Mouse (Mus musculus): ENCODE measurements around the gene Set. TPM values are rescaled to one million over a fixed set of nuclear protein-coding genes. Genes with fewer than 3 reads are reported as not detected.
A peak's percentile ranks its signal among the peaks of the same experiment; 100 is the strongest.

The Set gene
- polyA plus RNA-seq, 1 experiment from 2014 or later: 218 TPM

DNA sequence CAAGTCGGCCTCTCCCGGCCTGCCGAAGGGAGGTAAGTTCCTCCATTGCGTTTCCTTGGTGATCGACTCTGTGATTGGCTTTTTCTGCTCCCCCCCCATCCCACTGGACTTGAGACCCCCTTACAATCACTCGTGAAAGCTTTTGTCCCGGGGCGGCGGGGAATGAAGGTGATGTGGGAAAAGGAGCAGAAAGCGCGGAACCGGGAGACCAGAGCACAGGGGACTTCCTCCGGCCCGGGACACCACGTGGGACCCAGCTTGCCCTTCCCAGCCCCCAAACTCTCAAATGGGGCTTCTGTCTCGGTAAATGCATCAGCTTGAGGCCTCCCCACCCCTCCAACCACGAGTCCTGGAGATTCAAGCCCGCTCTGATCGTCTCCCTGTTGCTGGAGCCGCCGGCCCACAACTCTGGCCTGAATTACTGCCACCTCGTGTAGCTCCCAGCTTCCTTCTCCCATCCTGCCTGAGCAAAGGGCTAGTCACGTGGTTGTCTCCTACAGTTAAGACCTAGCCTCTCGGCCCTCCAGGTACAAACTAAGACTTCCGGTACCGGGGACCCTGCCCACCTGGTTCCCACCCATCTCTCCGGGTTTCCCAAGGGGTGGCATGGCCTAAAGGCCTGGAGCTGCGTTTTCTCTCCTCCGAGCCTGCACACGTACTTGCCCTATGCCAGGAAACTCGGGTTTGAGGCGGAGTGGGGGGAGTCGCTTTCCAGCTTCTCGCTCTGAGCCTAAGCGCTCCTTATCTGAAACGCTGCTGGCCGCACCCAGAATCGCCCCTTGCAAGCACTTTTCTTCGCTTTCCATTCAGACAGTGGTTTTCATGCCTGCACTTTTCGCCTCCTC, 5.3 kb downstream of the Set start:
- Histone ChIP-seq H3K9me3 (ENCODE audit: control insufficient read depth, low read length) (no peaks in the 10 kb centered on the region), H3K4me1 (ENCODE audit: control insufficient read depth in 2 of 2, insufficient read depth in 2 of 2, low read length in 2 of 2) (peaks cover 16 to 22% of the 10 kb centered on the region in 2 experiments), H3K36me3 (ENCODE audit: control insufficient read depth, insufficient read depth, low read length) (no peaks in the 10 kb centered on the region), H3K27me3 (ENCODE audit: control insufficient read depth, insufficient read depth, low read length) (no peaks in the 10 kb centered on the region), H3K4me2 (ENCODE audit: low read length) (peak overlapping the region; percentile 91), H3K9ac (ENCODE audit: low read length) (peak overlapping the region; percentile 83), H3K4me3 (ENCODE audit: control insufficient read depth in 1 of 2, insufficient read depth in 1 of 2, low read depth in 1 of 2, low read length in 2 of 2) (peak overlapping the region; percentile 64 to 67), H3K27ac (replicated peaks in 1 of 2; ENCODE audit: control insufficient read depth in 1 of 2, insufficient read depth in 1 of 2, low read depth in 2 of 2, low read length in 2 of 2) (peak overlapping the region; percentile 96)
- peak; percentile 14; the same call in 1 of the 2 replicates for ATAC-seq (ENCODE audit: insufficient number of reproducible peaks, insufficient read depth, low FRiP score, low read depth)
- WGBS: under 1% methylated on average over 40 of the region's 40 CpGs

GRCm38 (mm10) chr2:30063235-30063634, 6.1 kb downstream of the Set start:
- ATAC-seq (ENCODE audit: insufficient number of reproducible peaks, insufficient read depth, low FRiP score, low read depth): no peak
- WGBS: 10% methylated on average over 8 of the region's 8 CpGs
- Histone ChIP-seq H3K4me1 (ENCODE audit: control insufficient read depth in 2 of 2, insufficient read depth in 2 of 2, low read length in 2 of 2) (peaks cover 16 to 28% of the 10 kb centered on the region in 2 experiments), H3K27me3 (ENCODE audit: control insufficient read depth, insufficient read depth, low read length) (no peaks in the 10 kb centered on the region), H3K9me3 (ENCODE audit: control insufficient read depth, low read length) (no peaks in the 10 kb centered on the region), H3K4me2 (ENCODE audit: low read length) (peak overlapping the region; percentile 91), H3K36me3 (ENCODE audit: control insufficient read depth, insufficient read depth, low read length) (peaks cover 5% of the 10 kb centered on the region), H3K9ac (ENCODE audit: low read length) (peak overlapping the region; percentile 83), H3K4me3 (ENCODE audit: control insufficient read depth in 1 of 2, insufficient read depth in 1 of 2, low read depth in 1 of 2, low read length in 2 of 2) (peak overlapping the region; percentile 64 to 67), H3K27ac (replicated peaks in 1 of 2; ENCODE audit: control insufficient read depth in 1 of 2, insufficient read depth in 1 of 2, low read depth in 2 of 2, low read length in 2 of 2) (peak overlapping the region; percentile 96)

GRCm38 (mm10) chr2:30063791-30064190, 6.6 kb downstream of the Set start:
- peak overlapping the region; percentile 91 for H3K4me2 ChIP-seq (ENCODE audit: low read length)
- H3K9me3 ChIP-seq (ENCODE audit: control insufficient read depth, low read length): no peaks in the 10 kb centered on the region
- H3K27ac ChIP-seq (replicated peaks in 1 of 2; ENCODE audit: control insufficient read depth in 1 of 2, insufficient read depth in 1 of 2, low read depth in 2 of 2, low read length in 2 of 2): peak overlapping the region; percentile 96
- 22% methylated on average over 3 of the region's 3 CpGs for WGBS
- peaks cover 10% of the 10 kb centered on the region for H3K36me3 ChIP-seq (ENCODE audit: control insufficient read depth, insufficient read depth, low read length)
- peak overlapping the region; percentile 64 to 67; a peak in 3 of 4 replicates for H3K4me3 ChIP-seq (ENCODE audit: control insufficient read depth in 1 of 2, insufficient read depth in 1 of 2, low read depth in 1 of 2, low read length in 2 of 2)
- no peak for ATAC-seq (ENCODE audit: insufficient number of reproducible peaks, insufficient read depth, low FRiP score, low read depth)
- no peaks in the 10 kb centered on the region for H3K27me3 ChIP-seq (ENCODE audit: control insufficient read depth, insufficient read depth, low read length)
- H3K4me1 ChIP-seq (ENCODE audit: control insufficient read depth in 2 of 2, insufficient read depth in 2 of 2, low read length in 2 of 2): peaks cover 16 to 32% of the 10 kb centered on the region in 2 experiments
- H3K9ac ChIP-seq (ENCODE audit: low read length): peak overlapping the region; percentile 83

GRCm38 (mm10) chr2:30064298-30064697, 7.1 kb downstream of the Set start:
- 49% methylated on average over 3 of the region's 3 CpGs for WGBS
- peak overlapping the region; percentile 91 for H3K4me2 ChIP-seq (ENCODE audit: low read length)
- no peak overlapping the region for H3K4me3 ChIP-seq (ENCODE audit: control insufficient read depth in 1 of 2, insufficient read depth in 1 of 2, low read depth in 1 of 2, low read length in 2 of 2)
- H3K9me3 ChIP-seq (ENCODE audit: control insufficient read depth, low read length): no peaks in the 10 kb centered on the region
- peak overlapping the region in 1 of 2 experiments; percentile 96; a peak in 1 of 4 replicates for H3K27ac ChIP-seq (replicated peaks in 1 of 2; ENCODE audit: control insufficient read depth in 1 of 2, insufficient read depth in 1 of 2, low read depth in 2 of 2, low read length in 2 of 2)
- no peak for ATAC-seq (ENCODE audit: insufficient number of reproducible peaks, insufficient read depth, low FRiP score, low read depth)
- H3K9ac ChIP-seq (ENCODE audit: low read length): peak overlapping the region; percentile 83
- H3K36me3 ChIP-seq (ENCODE audit: control insufficient read depth, insufficient read depth, low read length): peaks cover 15% of the 10 kb centered on the region
- H3K4me1 ChIP-seq (ENCODE audit: control insufficient read depth in 2 of 2, insufficient read depth in 2 of 2, low read length in 2 of 2): peaks cover 16 to 32% of the 10 kb centered on the region in 2 experiments
- no peaks in the 10 kb centered on the region for H3K27me3 ChIP-seq (ENCODE audit: control insufficient read depth, insufficient read depth, low read length)

DNA sequence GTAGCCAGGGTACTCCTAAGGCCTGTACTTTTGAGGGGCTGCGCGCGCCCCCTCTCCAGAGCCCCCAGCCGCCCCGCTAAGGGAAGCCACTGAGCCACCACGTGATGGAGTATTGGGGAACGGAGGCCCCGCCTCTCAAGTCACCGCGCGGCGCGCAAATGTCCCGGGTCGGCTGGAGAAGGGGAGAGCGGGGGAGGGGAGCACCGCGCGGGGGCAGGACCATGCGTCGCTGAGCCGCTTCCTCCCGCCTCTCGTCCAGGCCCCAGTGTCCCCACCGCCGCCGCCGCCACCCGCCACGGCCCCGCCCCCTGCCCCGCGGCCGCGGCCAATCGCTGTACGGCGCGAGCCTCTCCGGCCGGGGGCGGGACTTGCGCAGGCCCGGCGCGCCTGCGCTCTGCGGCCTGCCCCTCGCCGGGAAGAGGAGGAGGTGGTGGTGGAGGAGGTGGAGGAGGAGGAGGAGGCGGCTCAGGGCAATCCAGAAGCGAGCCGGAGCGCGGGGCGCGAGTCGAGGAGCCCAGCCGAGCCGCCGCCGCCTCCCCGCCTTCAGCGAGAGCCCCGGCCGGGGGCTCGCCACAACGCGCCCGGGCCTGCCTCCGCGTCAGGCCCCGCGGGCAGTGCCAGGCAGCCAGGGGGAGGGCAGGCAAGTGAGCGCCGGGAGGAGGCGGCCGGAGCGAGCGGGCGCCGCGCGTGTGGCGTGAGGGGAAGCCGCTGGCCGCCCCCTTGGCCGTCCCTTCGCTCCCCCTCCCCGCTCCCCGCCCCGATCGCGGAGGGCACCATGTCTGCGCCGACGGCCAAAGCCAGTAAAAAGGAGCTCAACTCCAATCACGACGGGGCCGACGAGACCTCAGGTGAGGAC, 9.1 kb downstream of the Set start:
- H3K4me1 ChIP-seq (ENCODE audit: control insufficient read depth in 2 of 2, insufficient read depth in 2 of 2, low read length in 2 of 2): peaks cover 16 to 32% of the 10 kb centered on the region in 2 experiments
- H3K36me3 ChIP-seq (ENCODE audit: control insufficient read depth, insufficient read depth, low read length): peaks cover 31% of the 10 kb centered on the region
- H3K27me3 ChIP-seq (ENCODE audit: control insufficient read depth, insufficient read depth, low read length): no peaks in the 10 kb centered on the region
- H3K9me3 ChIP-seq (ENCODE audit: control insufficient read depth, low read length): no peaks in the 10 kb centered on the region
- H3K9ac ChIP-seq (ENCODE audit: low read length): peak overlapping the region; percentile 99
- peak overlapping the region; percentile 99 to 100 for H3K4me3 ChIP-seq (ENCODE audit: control insufficient read depth in 1 of 2, insufficient read depth in 1 of 2, low read depth in 1 of 2, low read length in 2 of 2)
- peak; percentile 91 for ATAC-seq (ENCODE audit: insufficient number of reproducible peaks, insufficient read depth, low FRiP score, low read depth)
- under 1% methylated on average over 56 of the region's 101 CpGs for WGBS
- peak overlapping the region; percentile 98 to 100 for H3K27ac ChIP-seq (replicated peaks in 1 of 2; ENCODE audit: control insufficient read depth in 1 of 2, insufficient read depth in 1 of 2, low read depth in 2 of 2, low read length in 2 of 2)
- peak overlapping the region; percentile 88 for H3K4me2 ChIP-seq (ENCODE audit: low read length)

DNA sequence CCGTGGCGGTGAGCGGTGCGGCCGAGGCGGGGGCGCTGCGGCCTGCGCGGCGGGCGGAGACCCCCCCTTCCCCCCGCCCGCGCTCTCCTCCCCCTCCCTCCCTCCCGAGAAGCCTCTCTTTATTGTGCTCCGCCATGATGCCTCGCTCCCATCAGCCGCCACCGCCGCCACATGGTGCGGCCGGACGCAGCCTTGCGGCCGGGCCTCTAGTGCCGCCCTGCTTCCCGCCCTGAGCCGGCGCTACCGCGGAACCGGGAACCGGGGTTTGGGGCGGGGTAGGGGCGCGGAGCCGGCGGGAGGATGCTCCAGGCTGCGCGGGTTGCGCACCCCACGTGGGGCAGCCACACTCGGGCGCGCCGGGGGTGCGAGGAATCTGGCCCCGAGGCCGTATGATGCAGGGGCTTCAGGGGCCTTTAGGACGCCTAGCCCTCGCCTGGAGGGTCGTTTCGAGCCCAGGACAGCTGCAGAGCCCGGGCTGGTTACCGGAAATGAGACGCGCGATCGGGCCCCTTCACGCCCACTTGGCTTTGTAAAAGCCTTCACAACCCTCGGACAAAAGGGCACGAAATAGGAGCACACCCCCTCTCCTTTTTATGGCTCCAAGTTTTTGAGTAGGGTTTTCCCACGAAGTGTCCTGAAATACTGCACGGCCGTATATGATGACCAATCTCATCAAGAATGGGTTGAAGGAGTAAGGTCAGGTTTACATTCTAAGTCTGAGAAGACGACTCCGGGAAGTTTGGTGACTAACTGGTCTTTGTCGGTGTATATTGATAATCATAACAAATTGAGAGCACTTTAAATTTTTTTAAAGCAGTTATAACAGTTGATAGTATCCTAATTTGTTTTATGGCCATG, 10.1 kb downstream of the Set start:
- Histone ChIP-seq H3K9ac (ENCODE audit: low read length) (peak overlapping the region; percentile 99), H3K4me1 (ENCODE audit: control insufficient read depth in 2 of 2, insufficient read depth in 2 of 2, low read length in 2 of 2) (peaks cover 14 to 32% of the 10 kb centered on the region in 2 experiments), H3K9me3 (ENCODE audit: control insufficient read depth, low read length) (no peaks in the 10 kb centered on the region), H3K27ac (replicated peaks in 1 of 2; ENCODE audit: control insufficient read depth in 1 of 2, insufficient read depth in 1 of 2, low read depth in 2 of 2, low read length in 2 of 2) (peak overlapping the region; percentile 98 to 100), H3K4me2 (ENCODE audit: low read length) (peak overlapping the region; percentile 88), H3K4me3 (ENCODE audit: control insufficient read depth in 1 of 2, insufficient read depth in 1 of 2, low read depth in 1 of 2, low read length in 2 of 2) (peak overlapping the region; percentile 99 to 100), H3K36me3 (ENCODE audit: control insufficient read depth, insufficient read depth, low read length) (peaks cover 36% of the 10 kb centered on the region), H3K27me3 (ENCODE audit: control insufficient read depth, insufficient read depth, low read length) (no peaks in the 10 kb centered on the region)
- ATAC-seq (ENCODE audit: insufficient number of reproducible peaks, insufficient read depth, low FRiP score, low read depth): peak; percentile 19
- under 1% methylated on average over 53 of the region's 69 CpGs for whole genome bisulfite sequencing

GRCm38 (mm10) chr2:30067962-30068361, 10.8 kb downstream of the Set start:
- Histone ChIP-seq H3K27me3 (ENCODE audit: control insufficient read depth, insufficient read depth, low read length) (no peaks in the 10 kb centered on the region), H3K9ac (ENCODE audit: low read length) (peak overlapping the region; percentile 99), H3K4me3 (ENCODE audit: control insufficient read depth in 1 of 2, insufficient read depth in 1 of 2, low read depth in 1 of 2, low read length in 2 of 2) (peak overlapping the region; percentile 31 to 100; a peak in 3 of 4 replicates), H3K4me2 (ENCODE audit: low read length) (peak overlapping the region; percentile 88), H3K4me1 (ENCODE audit: control insufficient read depth in 2 of 2, insufficient read depth in 2 of 2, low read length in 2 of 2) (peaks cover 12 to 32% of the 10 kb centered on the region in 2 experiments), H3K36me3 (ENCODE audit: control insufficient read depth, insufficient read depth, low read length) (peaks cover 43% of the 10 kb centered on the region), H3K27ac (replicated peaks in 1 of 2; ENCODE audit: control insufficient read depth in 1 of 2, insufficient read depth in 1 of 2, low read depth in 2 of 2, low read length in 2 of 2) (no peak overlapping the region), H3K9me3 (ENCODE audit: control insufficient read depth, low read length) (no peaks in the 10 kb centered on the region)
- ATAC-seq (ENCODE audit: insufficient number of reproducible peaks, insufficient read depth, low FRiP score, low read depth): no peak
- 37% methylated on average over 7 of the region's 7 CpGs for WGBS

All from heart, embryonic 14.5 days (tissue).